Mouse (Mus musculus): Measurements from ENCODE around the gene Adgrv1. TPM values are rescaled to one million over a fixed set of nuclear protein-coding genes. Genes with fewer than 3 reads are reported as not detected.
A peak's percentile ranks its signal among the peaks of the same experiment; 100 is the strongest.

Gene Adgrv1
- total RNA-seq, 2 experiments from 2014 or later = 2.9 to 3.2 TPM

DNA sequence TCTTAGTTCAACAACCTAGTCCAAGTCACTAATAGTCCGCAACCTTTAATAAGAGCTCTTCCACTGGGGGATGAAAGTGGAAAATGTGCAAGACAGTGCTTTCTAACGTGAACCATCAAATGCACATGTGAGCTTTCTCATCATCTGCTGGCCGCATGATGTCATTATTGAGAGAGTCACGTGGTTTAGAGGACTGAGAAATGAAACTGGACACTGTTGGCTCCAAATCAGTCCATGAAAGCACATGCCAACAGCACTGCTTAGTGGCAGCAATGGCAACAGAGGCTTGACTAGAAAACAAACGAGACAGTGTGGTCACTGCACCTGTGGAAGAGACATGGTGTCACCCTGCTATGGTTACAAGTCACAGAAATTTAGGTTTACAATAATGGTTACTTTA is 395.0 kb downstream of the Adgrv1 start:
- no peak for DNase-seq

- DNase-seq = no peak
Measured at GRCm38 (mm10) chr13:81236758-81237395, 396.1 kb downstream of the Adgrv1 start.

DNA sequence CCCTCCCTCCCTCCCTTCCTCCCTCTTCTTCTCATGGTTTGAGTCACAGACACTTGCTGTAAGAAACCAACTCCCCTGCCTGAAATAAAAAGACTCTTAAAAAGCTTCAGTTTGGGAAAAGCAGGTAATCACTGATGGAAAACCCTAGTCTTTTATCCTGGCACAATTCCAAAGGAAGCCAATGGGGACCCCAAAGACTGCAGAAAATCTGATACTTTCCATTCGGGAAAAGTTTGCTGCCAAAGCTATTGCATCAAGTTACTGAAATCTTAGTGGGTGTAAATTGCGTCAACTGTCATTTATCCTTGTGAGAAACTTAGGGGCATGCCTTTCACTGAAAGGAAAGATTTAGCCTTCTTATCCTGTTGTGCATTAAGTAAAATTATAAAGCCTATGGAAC is 398.9 kb downstream of the Adgrv1 start:
- DNase-seq = no peak

DNA sequence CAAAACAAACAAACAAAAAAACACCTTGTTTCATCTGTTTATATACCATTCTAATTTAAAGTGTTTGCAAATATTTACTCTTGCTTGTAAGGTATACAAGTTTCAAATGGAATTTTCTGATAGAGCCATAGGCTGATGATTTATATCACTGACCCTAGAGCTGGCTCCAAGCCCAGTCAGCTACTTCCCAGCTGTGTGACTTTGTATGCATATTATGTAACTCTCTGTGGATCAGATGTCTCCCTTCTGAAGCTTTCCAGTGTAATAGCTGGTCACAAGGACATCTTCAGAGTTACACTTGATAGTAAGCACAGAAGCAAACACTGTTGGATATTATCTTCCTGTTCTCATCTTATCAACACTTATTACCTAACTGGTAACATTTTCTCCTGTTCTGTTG is 400.1 kb downstream of the Adgrv1 start:
- no peak for DNase-seq

DNA sequence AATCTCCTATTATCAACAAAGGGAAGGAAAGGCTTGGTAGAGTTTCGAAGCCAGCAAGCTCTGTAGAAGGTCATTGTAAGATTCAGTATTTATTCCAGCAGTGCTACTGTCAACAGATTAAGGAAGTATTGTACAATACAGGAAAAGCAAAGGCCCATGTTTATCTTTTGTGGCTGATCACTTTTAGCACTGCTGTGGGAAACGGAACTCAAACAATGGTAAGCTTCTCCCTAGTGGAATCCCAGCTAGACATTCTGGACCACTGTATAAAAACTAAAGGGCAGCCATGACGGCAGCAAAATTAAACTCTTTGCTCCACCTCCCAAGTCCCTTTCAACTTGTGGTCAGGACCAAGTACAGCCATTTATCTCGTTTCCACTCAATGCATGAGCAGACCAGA is 402.8 kb downstream of the Adgrv1 start:
- DNase-seq = no peak

DNA sequence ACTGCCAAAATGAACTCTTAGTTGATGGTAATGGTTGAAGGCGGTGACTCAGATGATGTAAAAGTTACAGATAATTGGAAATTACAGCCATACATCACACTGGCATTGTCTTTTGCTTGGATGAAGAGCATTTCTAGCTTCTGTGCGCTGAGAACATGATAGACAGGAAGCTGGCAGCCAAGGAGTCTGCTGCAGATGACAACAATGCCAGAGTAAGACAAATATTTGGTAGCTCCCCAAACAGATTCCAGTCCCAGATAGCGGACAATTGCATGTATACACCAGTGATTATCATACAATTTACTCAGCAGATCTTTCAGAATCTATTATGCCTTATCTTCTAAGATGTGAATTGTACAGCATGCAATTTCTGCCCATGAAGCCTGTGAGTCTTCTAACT is 409.2 kb downstream of the Adgrv1 start:
- DNase-seq = no peak

DNA sequence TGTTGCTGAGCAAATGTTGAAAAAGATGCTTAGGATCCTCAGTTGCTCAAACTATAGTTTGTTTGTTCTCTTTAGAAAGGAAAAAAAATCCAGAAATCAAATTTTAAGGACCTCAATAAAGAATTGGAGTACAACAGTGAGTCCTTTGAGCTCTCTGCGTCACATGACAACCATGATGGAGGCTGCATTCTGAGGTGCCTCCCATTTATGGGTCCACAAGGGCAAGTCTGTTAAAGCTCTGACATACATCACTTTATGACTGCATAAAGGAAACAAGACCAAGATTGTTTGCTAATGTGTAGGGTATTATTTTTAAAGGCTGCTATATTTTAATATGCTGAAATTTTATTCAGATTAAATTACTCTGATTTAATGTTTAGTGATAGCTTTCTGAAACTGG is 410.6 kb downstream of the Adgrv1 start:
- DNase-seq = no peak

DNA sequence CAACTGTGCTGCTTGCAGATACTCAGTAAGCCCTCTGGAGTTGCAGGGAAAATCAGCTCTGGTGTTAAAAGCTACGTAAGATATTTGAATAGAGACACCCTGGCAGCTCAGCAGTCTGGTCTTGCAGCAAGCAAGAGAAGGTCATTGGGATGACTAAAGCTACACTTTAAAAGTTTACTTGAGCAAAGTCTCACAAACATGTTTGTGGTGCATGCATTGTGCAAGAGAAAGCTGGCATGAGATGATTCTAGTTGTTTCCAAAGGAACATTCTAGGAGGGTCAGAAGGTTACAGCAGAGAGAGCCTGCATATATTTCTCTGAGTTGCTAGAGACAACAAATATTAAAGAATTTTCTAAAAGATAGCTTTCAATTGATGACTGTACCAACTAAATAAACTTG is 421.5 kb downstream of the Adgrv1 start:
- no peak for DNase-seq

DNA sequence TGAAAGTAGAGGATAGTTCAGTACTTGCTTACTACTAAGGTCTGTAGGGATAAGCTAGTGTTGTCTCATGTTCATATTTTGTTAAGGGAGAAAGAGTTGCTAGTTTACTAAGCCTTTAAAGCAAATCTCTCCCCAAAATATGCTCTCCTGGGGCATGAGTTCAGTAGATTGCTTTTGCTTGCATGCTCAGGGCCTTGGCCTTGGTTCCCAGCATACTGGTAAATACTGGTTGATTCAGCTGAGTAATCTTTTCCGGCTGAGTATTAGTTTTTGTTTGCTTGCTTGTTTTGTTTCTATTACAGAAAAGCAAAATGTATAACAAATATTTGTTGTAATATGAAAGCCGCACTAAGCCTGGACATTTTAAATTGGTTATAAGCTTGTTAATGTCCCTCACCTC is 422.4 kb downstream of the Adgrv1 start:
- DNase-seq = no peak

- no peak for DNase-seq
Measured at GRCm38 (mm10) chr13:81209815-81210214, 423.1 kb downstream of the Adgrv1 start.

DNA sequence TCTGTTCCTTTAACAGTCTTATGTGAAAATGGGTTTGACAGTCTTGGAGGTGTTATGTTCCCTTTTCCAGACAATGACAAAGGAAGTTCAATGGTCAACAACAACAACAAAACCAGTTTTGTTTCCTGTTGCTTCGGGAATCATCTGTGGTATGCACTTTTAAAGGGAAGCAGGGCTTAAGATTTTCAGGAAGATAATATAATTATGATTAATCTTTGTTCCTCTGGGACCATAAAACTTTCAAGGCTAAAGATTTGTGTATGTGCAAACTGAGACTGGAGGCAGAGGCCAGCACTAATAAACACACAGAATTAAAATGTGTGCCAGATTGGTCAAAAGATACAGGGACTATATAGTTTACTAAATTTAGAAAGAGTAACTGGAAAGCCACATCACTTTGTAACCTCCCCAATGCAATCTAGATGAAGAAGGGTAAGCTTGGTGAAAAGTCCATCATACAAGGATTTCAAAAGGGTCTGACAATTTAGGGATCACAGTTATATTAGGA is 424.8 kb downstream of the Adgrv1 start:
- no peak for DNase-seq

- DNase-seq = no peak
Measured at GRCm38 (mm10) chr13:81181966-81182908, 450.7 kb downstream of the Adgrv1 start.

- no peak for DNase-seq
Measured at GRCm38 (mm10) chr13:81181459-81181858, 451.5 kb downstream of the Adgrv1 start.

- DNase-seq = no peak
Measured at GRCm38 (mm10) chr13:81176820-81177219, 456.1 kb downstream of the Adgrv1 start.

DNA sequence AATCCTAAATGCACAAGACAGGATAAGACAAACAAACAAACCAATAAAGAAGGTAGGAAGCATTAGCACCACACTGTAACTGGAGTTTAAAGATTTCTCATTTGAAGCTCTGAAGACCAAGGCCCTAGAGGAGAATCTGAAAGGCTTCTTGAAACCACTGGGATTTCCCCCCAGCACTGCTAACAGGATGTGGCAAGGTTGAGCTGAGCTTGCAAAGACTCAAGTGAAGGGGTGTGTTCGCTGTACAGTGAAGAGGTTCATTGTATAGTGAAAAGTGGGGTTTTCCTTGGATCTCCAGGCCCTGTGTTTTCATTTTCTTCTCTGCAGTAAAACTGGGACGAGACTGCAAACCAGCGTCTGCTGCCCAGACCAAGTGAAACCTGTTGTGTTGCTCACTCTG is 456.9 kb downstream of the Adgrv1 start:
- no peak for DNase-seq

- no peak for DNase-seq
Measured at GRCm38 (mm10) chr13:81171115-81171514, 461.8 kb downstream of the Adgrv1 start.

DNA sequence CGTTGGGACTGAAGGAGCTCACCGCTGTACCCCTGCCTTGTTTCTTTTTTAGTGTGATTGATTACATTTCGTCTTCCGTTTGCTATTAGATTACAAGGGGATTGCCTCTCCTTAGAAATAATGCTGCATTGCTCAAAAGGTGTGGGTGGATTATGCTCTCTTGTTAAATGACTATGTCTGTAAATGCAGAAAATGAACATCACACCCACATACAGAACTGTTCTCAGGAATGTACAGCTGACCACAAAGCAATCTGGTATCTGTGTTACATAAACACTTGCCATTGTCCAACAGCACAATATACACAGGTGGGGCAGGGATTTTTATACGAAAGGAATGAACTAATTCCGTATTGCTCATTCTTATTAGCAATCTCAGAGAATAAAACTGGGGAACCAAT is 465.5 kb downstream of the Adgrv1 start:
- no peak for DNase-seq

DNA sequence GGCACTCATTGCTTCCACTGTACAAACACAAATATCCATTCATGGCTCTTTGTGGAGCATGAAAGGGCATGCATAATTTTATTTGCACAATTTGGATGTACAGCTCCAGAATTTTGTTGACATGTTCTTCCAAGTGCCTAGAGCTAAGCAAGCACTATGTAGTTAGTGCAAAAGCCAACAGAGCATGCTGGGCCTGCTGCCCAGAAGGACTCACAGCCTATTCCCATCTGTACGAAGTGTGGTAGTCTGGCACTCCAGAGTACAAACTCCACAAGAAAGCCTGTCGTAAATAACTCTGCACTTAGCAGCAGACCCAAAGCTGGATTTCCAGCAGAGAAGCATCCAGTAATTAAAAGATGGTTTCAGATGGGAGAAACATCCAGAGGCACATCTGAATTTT is 473.1 kb downstream of the Adgrv1 start:
- peak in 1 of 2 experiments; percentile 8 for DNase-seq

- DNase-seq = peak; percentile 20 to 22
Measured at GRCm38 (mm10) chr13:81155322-81155721, 477.6 kb downstream of the Adgrv1 start.

GRCm38 (mm10) chr13:81144434-81144833 is 488.5 kb downstream of the Adgrv1 start:
- no peak for DNase-seq

- no peak for DNase-seq
Measured at GRCm38 (mm10) chr13:81142268-81142884, 490.6 kb downstream of the Adgrv1 start.

DNA sequence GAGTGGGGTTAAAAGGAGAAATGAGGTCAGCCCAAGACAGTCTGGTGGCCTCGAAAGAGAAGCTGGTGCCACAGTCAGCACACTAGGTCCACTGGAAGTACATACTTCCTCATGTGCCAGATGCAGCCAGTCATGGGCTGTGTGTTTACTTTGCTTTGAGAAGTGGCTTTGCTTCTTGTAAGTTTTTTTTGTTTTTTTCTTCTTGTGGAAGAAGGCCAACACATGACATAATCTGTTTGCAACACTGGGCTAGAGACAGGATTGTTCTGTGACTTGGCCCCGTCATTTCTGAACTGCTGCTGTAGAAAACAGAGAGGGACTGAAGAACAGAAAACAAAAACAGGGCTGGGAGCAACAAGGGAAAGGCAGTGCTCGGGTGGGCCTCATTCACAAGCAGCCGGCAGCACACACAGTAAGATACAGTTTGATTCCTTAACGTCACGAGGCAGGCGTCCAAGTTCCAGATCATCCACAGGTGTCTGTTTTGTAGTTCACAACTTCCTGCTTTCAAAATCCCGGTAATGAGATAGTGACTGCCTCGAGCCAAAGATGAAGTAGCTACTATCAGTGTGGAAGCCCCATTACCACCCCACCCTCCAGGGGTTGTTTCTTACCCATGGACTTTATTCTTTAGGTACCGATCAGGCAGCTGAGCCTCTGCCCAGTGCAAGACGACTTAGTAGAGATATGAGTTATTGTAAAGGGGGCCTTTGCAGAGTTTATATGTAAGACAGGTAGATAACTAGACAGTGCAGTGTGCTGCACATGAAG is 496.1 kb downstream of the Adgrv1 start:
- DNase-seq = peak; percentile 17 to 26
